Mouse (Mus musculus) right cerebral cortex, postnatal 25 days (tissue): ENCODE measurements around the gene Tmbim1.

Experiments
- DNase-seq: peaks from one replicate; pipeline ENCODE4 v3.0.0; 2022

Gene Tmbim1

DNA sequence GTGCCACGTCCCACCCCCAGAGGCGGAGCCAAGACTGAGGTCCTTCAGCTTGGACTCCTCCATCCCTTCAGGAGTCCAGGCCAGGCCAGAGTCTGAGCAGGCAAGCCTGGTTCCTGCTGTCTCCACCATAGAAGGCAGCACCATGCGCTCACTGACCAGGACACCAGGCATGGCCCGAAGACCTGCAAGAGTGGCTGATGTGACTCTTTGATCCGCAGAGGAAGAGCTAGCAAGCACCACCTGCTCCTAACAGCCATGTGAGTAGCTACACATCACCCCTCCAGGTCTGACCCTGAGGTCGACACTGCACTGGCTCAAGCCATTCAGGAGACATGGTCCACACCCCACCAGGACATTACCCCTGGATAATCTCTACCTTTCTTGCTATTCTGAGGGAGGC, 28.4 kb downstream of the Tmbim1 start:
- no peak for DNase-seq

DNA sequence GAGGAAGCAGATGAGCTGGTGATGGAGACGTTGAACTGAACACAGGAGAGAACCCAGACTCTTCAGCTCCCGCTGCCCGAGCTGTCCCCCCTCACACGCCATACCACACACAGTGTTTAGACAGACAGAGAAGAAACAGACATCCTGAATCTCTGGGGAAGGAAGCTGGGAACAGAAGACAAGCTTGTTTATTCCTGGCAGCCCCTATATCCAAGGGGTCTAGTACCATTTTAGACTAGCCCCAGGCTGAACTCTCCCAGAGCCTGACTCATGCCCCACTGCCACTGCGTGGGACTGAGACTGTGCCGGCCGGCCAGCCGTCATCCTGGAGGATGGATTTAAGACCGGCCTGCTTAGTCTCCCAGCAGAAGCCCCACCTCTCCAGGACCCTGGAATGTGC, 30.4 kb downstream of the Tmbim1 start:
- no peak for DNase-seq

DNA sequence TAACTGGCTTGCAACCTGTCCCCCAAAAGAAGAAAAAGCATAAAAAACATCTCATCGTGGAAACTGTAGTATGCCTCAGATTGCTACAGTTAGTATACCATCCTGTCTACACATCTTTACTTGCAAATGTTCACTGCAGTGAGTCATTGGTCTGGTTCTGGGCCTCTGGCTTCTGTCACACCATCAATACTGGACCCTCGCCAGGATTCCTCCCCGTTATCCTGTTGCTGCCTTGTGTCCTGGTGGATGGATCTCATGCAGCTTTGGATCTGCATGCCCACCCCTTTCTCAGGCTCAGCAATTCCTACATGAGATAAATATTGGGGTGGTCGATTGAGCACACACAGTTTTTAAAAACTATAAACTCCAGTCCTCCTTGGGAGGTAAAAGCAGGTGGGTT, 33.8 kb downstream of the Tmbim1 start:
- DNase-seq: no peak

DNA sequence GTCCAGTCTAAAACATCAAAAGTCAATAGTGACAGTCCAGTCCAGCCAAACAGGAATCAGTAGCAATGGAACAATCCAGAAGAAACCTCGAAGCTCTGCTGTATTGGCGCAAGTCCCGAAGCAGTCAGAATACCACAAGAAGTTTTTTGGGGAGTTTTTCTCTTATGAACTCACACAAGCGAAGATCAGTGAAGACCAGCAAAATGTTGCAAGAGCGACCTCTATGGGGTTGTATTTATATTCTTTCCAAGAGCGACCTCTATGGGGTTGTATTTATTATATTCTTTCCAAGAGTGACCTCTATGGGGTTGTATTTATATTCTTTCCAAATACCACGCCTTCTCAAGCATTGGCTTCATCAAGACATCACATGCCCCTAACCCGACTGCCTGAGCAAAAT, 36.7 kb downstream of the Tmbim1 start:
- DNase-seq: no peak

DNA sequence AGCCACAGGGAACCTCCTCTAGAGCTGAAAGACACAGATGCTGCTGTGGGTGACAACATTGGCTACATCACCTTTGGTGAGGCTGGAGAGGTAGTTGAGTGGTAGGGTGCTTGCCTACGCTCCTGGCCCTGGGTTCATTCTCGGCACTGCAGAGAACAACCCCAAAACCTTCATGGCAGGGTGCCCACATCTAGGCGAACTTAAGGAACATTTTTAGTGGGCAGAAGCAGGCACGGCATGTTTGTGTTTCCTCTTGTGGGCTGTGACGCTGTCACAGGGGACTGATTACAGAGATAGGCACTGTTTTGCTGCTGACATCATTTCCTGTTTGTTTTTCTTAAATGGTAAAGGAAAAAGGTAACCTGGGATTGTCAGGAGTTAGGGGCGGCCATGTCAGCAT, 42.9 kb downstream of the Tmbim1 start:
- no peak for DNase-seq

DNA sequence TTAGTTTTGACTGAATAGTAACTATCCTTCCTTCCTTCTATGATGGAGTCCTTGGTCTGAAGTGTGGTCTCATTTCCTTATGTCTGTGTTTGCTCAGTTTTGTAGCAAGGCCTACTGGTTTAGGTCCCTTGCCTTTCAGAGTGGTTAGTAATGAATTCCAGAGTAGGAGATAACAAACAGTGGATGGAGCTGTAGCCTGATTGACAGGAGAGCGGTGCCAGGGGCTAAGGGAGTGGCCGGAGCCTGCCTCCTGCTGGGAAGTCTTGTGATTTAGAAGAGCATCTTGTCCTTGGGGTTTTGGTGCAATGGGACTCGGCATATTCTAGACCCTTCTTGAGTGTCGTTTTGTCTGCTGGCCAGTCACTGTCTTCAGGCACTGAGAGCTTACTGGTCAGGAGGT, 48.6 kb downstream of the Tmbim1 start:
- DNase-seq: no peak

DNA sequence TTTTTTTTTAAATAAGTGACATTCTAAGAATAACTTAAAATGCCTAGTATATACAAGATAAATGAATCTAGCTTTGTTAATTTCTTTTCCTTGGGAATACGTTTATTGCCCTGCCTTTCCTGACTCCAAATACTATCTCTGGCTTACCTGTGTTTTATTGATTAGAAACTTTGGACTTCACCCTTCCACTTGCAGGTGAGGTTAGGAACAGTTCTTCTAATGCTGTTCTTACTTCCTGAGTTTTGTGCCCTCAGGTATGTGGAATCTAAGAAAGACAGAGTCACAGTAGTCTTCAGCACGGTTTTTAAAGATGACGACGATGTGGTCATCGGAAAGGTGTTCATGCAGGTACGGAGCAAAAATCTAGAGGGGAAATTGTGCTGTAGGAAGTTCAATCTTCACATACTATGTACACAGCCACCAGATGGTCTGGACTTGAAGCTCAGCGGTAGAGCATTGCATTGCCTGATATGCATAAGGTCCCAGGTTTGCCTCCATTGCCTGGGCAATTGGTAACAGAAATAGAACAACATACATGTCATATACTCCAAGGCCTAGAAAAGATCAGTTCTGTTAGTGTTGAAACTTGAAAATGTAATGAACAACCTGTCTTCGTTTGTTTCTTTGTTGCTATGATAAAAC, 49.6 kb downstream of the Tmbim1 start:
- no peak for DNase-seq

DNA sequence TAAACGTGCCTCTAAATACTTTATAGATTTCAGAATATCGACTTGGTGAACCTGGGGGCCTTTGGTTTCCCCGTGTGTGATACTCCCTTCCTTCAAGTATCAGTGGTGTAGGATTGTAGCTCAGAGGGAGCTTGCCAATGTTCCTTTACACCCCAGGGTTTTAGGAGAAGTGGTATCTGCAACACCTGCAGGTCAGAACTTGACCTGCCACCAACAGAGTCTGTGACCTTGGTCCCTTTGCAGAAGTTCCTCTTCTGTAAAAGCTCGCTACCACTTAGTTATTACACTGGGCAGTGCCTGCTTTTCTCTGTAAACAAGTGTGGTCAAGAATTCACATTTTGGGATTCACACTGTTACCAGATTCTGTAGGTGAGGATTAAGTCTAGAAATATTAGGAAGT, 55.3 kb downstream of the Tmbim1 start:
- DNase-seq: no peak

DNA sequence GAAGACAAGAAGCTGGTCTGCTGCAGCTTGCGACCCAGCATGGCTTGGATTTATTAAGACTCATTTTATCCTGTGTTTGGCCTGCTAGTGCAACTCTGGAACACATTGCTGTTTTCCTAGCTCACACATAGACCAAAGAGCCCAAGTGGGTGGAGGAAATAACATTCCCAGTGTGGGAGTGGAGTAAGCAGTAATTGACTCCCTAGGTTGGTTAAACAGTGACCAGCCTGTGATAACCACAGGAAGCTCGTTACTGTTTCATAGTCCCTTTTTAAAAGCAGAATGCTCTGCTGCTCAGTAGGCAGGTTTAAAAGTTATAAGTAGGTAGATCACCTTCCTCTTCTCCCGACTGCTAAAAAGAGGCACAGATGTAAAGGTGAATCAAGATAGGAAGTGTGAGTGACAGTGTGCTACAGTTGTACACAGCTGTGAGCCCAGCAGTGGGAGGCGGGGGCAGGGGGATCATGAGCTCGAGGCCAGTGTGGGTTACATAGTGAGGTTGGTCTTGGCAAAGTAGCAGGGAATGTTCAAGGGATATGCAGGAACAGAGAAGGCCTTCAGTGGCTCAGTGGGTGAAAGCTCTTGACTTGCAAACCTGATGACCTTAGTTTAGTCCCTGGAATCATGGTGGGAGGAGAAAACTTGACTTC, 56.0 kb downstream of the Tmbim1 start:
- DNase-seq: no peak

DNA sequence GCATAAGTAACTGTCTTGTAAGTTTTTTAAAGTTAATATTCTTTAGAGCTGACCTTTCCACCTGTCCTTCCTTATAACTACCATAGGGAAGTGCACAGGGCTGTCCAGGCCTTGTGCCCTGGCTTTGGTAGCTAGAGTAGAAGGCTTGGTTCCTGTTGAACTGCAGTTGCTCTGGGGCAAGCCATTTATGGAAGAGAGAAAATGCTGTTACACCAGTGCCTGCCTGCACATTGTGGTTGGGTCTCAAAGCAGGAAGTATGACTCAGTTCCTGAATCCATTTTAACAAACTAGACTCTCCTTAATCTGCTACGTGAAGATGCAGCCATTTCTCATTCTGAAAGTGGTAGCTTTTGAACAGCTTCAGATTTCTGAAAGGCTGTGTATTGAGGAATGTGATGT, 56.6 kb downstream of the Tmbim1 start:
- DNase-seq: no peak

DNA sequence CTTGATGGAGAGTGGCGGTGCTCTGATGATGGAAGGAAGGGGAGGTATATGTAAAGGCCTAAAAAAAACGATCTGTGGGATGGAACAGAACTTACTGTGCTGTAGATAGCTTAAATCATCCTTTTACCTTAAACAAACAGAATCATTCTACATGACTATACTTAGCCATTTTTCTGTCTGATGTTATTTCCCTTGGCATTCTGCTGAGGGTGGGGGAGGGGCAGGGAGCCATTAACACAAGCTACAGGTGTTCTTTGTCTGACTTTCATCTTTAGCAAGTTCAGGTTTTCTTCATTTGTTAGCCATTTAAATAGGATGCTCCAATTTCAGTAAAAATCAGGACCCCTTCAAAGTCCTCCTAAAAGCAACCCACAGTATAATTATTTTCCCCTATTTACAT, 59.9 kb downstream of the Tmbim1 start:
- no peak for DNase-seq

DNA sequence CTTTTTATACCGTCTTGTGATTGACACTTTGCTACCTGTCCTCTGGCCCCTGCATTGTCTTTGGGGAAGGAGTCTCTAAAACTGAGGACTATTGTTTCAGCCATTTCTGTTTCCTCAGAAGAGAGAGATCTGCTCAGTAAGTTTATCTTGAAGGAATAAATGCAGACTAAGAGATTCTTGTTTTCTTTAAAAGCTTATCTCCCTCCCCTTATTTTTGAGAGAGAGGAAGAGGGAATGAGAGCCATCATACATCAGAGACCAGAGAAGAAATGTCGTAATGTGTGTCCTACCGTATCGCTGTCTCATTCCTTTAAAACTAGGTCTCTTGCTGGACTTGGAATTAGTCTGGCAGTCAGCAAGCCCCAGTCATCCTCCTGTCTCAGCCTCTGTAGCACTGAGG, 64.6 kb downstream of the Tmbim1 start:
- no peak for DNase-seq

DNA sequence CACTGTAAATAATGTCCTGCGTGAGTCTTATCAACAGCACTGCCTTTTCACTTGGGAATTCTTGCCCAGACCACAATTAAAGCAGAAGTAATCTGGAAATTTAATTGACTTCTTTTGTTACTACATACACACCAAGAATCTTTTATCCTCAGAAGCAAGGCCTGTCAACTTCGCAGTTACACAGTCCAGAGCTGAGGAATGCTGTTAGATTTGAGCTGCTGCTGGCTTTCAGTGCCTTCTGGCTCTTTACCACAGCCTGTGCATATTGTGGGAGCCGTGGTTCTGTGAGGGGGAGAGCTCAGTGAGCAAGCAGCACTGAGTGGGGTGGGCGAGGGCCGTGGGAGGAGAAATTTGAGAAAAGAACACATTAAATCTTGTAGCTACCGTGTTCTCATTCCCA, 65.1 kb downstream of the Tmbim1 start:
- peak; percentile 78 for DNase-seq

DNA sequence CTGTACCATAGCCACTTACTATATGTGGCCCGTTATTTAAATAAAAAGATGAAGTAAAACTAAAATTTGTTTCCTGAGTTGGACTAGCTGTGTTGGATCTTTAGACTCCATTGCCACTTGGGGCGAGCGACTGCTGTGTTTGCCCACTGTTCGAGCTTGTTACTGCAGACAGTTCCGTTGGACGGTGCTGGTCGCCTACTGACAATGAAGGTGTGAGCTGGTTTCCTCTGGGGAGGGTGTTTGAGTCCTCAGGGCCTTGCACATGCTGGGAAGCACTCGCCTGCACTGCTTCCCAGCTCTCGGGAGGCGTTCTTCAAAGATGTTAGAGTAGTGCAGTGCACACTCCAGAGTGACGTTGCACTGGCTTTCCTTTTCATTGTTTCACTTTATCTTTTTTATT, 65.8 kb downstream of the Tmbim1 start:
- peak; percentile 45 for DNase-seq

DNA sequence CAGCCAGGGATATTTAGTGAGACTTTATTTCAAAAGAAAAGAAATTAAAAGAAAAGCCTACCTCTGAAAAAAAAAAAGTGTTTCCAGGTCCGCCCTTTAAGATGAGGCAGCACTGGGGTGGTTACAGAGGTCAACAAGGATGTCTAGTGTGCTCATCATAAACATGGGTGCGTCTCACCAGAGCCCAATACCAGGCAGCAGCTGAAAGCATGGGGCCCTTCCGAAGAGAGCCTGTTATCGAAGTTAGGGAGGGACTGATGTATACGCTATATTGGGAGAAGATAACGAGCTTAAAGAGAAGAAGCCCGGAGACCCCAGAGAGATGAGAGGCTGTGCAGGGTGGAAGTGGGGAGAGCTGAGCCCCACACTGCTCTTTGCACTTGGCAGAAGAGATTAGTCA, 66.3 kb downstream of the Tmbim1 start:
- DNase-seq: no peak
